8 mouse cellular contexts compared by ENCODE assay signal in genomic region chr4:119320131-119320830, GRCm38 (mm10). TPM values are rescaled to one million over a fixed set of nuclear protein-coding genes. Genes with fewer than 3 reads are reported as not detected.
DNase-seq lines count a peak whose midpoint lies in the region; ATAC-seq and TF ChIP-seq lines count a peak whose summit lies in the region.

Gene Ppih, minus strand, starts transcription at chr4:119320546.

- ATAC-seq in activated CD4-positive, CD25-positive, alpha-beta regulatory T cell, adult 4 months: peak; percentile 99

- peaks cover 3% of the 10 kb centered on the region; the same call in 1 of the 2 replicates for H3K4me1 ChIP-seq in cortical plate, adult 2 months (ENCODE audit: control insufficient read depth, insufficient read depth, low read length)
- peaks cover 29% of the 10 kb centered on the region for H3K4me1 ChIP-seq in megakaryocyte, embryonic 14.5 days

- peak; percentile 98 for TF ChIP-seq POLR2A in cortical plate, adult 2 months (IDR thresholded peaks at IDR 0.05; ENCODE audit: extremely low read depth, insufficient read depth, low read length)

- no peaks in the 10 kb centered on the region for H3K27me3 ChIP-seq in megakaryocyte, embryonic 14.5 days (replicated peaks)

- H3K9me3 ChIP-seq in megakaryocyte, embryonic 14.5 days: no peaks in the 10 kb centered on the region

- peak within 1 kb of the TSS; percentile 62; the same call in 1 of the 2 replicates for H3K27ac ChIP-seq in cortical plate, adult 2 months (ENCODE audit: insufficient read depth, low read length)

- peaks cover 41% of the 10 kb centered on the region for H3K36me3 ChIP-seq in megakaryocyte, embryonic 14.5 days (replicated peaks; ENCODE audit: low read length)

- peak within 1 kb of the TSS; percentile 45 for H3K4me3 ChIP-seq in cortical plate, adult 2 months (ENCODE audit: insufficient read depth, low read length)
- peak within 1 kb of the TSS; percentile 94 for H3K4me3 ChIP-seq in megakaryocyte, embryonic 14.5 days (replicated peaks)

- no peak for TF ChIP-seq CTCF in cortical plate, adult 2 months (IDR thresholded peaks at IDR 0.05; ENCODE audit: extremely low read depth, insufficient read depth, low read length)

- peak; percentile 88 to 93 for DNase-seq in gastrocnemius, adult 8-10 months (ENCODE audit: low spot score in 2 of 2)
- peak; percentile 52 for DNase-seq in hindlimb bud, embryonic 11.5 days (ENCODE audit: extremely low spot score, low read depth, low spot score)
- DNase-seq in left cerebral cortex, adult 8-10 months (ENCODE audit: low spot score in 2 of 2): peak; percentile 93
- DNase-seq in right cerebral cortex, postnatal 10 days (ENCODE audit: low spot score in 2 of 2): peak; percentile 97
- DNase-seq in urinary bladder, postnatal 25 days (ENCODE audit: low spot score): peak; percentile 94

RNA-seq across cellular contexts. Expression of gene Ppih, which starts in this region (rescaled TPM):
- polyA plus RNA-seq in activated CD4-positive, CD25-positive, alpha-beta regulatory T cell, adult 4 months (2017; shearing (Covaris generic)): 10 to 100 TPM; 38.7 to 42.8 TPM
- 21.6 and 24.5 TPM in 2 replicates for polyA plus RNA-seq in cortical plate, adult 2 months (2012; rRNA removed)
- 10 to 100 TPM in 1 of 4 experiments, 1 to 10 TPM in 3; 6.3 to 10.0 (median 7.4) TPM for total RNA-seq in gastrocnemius, adult 8-10 months (2022)
- total RNA-seq in left cerebral cortex, adult 8-10 months (2022): 10 to 100 TPM; 15.9 to 18.6 (median 17.5) TPM
- 1.7 TPM in 1 of 2 replicates, not detected in the other for polyA plus RNA-seq in megakaryocyte, embryonic 14.5 days (2012; ENCODE audit: insufficient read depth, low replicate concordance)

Comparison
In these comparisons a context has a peak if more than half of its experiments do, and no peak if none do; other contexts are left out.
1. Peak in every context shown above with its lines: DNase-seq, ATAC-seq, H3K4me3 ChIP-seq and H3K27ac ChIP-seq.